Mouse (Mus musculus) CH12.LX (cell line): ENCODE data around the gene Acad12. TPM values are rescaled to one million over a fixed set of nuclear protein-coding genes. Genes with fewer than 3 reads are reported as not detected.

Experiments
- DNase-seq: peaks from one replicate; pipeline ENCODE4 v3.0.0-alpha.2; 2013; ENCODE audit errors: extremely low read depth
- H3K27ac ChIP-seq: 2 replicates; pipeline ENCODE4 v1.5.1; 2012; ENCODE audit warnings: low read depth, mild to moderate bottlenecking, control low read depth, moderate library complexity; ENCODE audit not compliant: insufficient read depth
- H3K27me3 ChIP-seq: replicated peaks from 2 replicates; pipeline ENCODE3; 2012; ENCODE audit warnings: inconsistent platforms
- H3K36me3 ChIP-seq, 2 experiments: replicated peaks in 1 of 2; 2 replicates each; pipeline versions ENCODE3 to v1.6.1; 2012; ENCODE audit warnings: inconsistent platforms in 1 of 2, low read length in 1 of 2, mild to moderate bottlenecking in 1 of 2, mixed read lengths in 1 of 2, moderate library complexity in 1 of 2; ENCODE audit not compliant: control insufficient read depth in 1 of 2, insufficient read depth in 1 of 2
- H3K4me1 ChIP-seq, 2 experiments: 2 replicates each; pipeline ENCODE4 v1.6.1; 2012; ENCODE audit warnings: inconsistent platforms in 1 of 2, moderate library complexity in 1 of 2; ENCODE audit not compliant: insufficient read depth in 2 of 2, control insufficient read depth in 1 of 2
- H3K4me2 ChIP-seq: 2 replicates; pipeline ENCODE4 v1.6.1; 2012; ENCODE audit warnings: low read depth, mild to moderate bottlenecking, control low read depth; ENCODE audit not compliant: poor library complexity, insufficient read depth, severe bottlenecking
- H3K4me3 ChIP-seq, 3 experiments: fragments of 150-350 bp in 1 of 3; sonication (generic) in 1 of 3; replicated peaks in 1 of 3; 2 replicates each; pipeline versions ENCODE3 to v1.5.1; 2011 to 2012; ENCODE audit warnings: low read depth in 2 of 3, low read length in 2 of 3, mild to moderate bottlenecking in 2 of 3, moderate library complexity in 2 of 3, control low read depth in 1 of 3, improper control_type of control experiment in 1 of 3, inconsistent platforms in 1 of 3, mixed read lengths in 1 of 3; ENCODE audit not compliant: poor library complexity in 1 of 3
- H3K79me2 ChIP-seq: replicated peaks from 2 replicates; pipeline ENCODE4 v1.6.1; 2012; ENCODE audit warnings: mild to moderate bottlenecking, moderate library complexity; ENCODE audit not compliant: control insufficient read depth, poor library complexity, insufficient read depth, severe bottlenecking; ENCODE audit errors: extremely low read depth
- H3K9ac ChIP-seq: 2 replicates; pipeline ENCODE4 v1.6.1; 2012; ENCODE audit warnings: low read depth, mild to moderate bottlenecking, control low read depth, moderate library complexity; ENCODE audit not compliant: insufficient read depth
- H3K9me3 ChIP-seq: replicated peaks from 2 replicates; pipeline ENCODE3; 2012; ENCODE audit warnings: low read length, inconsistent platforms, mixed read lengths
- BHLHE40 ChIP-seq: IDR thresholded peaks from 2 replicates; pipeline ENCODE4 v1.6.1; 2011; ENCODE audit warnings: mild to moderate bottlenecking, low read depth, low read length, improper control_type of control experiment
- CHD1 ChIP-seq: IDR thresholded peaks from 2 replicates; pipeline ENCODE4 v1.6.1; 2012; ENCODE audit warnings: low read depth, low read length, improper control_type of control experiment, inconsistent platforms
- CHD2 ChIP-seq: IDR thresholded peaks from 2 replicates; pipeline ENCODE4 v1.6.1; 2011; ENCODE audit warnings: low read length, improper control_type of control experiment
- E2F4 ChIP-seq: IDR thresholded peaks from 2 replicates; pipeline ENCODE4 v1.6.1; 2011; ENCODE audit warnings: low read depth, low read length, improper control_type of control experiment; ENCODE audit not compliant: insufficient replicate concordance
- ELF1 ChIP-seq: IDR thresholded peaks from 2 replicates; pipeline ENCODE4 v1.6.1; 2014; ENCODE audit warnings: low read depth, mild to moderate bottlenecking, inconsistent platforms, low read length, improper control_type of control experiment
- EP300 ChIP-seq: IDR thresholded peaks from 2 replicates; pipeline ENCODE4 v1.6.1; 2011; ENCODE audit warnings: low read length, improper control_type of control experiment
- ETS1 ChIP-seq: conservative IDR thresholded peaks from 2 replicates; pipeline ENCODE4 v1.6.1; 2012; ENCODE audit warnings: low read depth, mild to moderate bottlenecking, inconsistent platforms, low read length, improper control_type of control experiment, moderate library complexity
- HCFC1 ChIP-seq: IDR thresholded peaks from 2 replicates; pipeline ENCODE4 v1.6.1; 2012; ENCODE audit warnings: low read depth, mild to moderate bottlenecking, inconsistent platforms, low read length, improper control_type of control experiment
- JUND ChIP-seq: conservative IDR thresholded peaks from 2 replicates; pipeline ENCODE4 v1.6.1; 2011; ENCODE audit warnings: low read depth, low read length, improper control_type of control experiment
- KAT2A ChIP-seq: IDR thresholded peaks from 2 replicates; pipeline ENCODE4 v1.6.1; 2012; ENCODE audit warnings: low read length, improper control_type of control experiment, inconsistent platforms; ENCODE audit not compliant: insufficient replicate concordance
- MAFK ChIP-seq: IDR thresholded peaks from 2 replicates; pipeline ENCODE4 v1.6.1; 2011; ENCODE audit warnings: low read length, improper control_type of control experiment; ENCODE audit not compliant: insufficient replicate concordance
- MAX ChIP-seq: IDR thresholded peaks from 2 replicates; pipeline ENCODE4 v1.6.1; 2011; ENCODE audit warnings: low read length, improper control_type of control experiment
- MAZ ChIP-seq: IDR thresholded peaks from 2 replicates; pipeline ENCODE4 v1.6.1; 2012; ENCODE audit warnings: low read depth, mild to moderate bottlenecking, inconsistent platforms, low read length, improper control_type of control experiment, moderate library complexity
- MXI1 ChIP-seq: IDR thresholded peaks from 2 replicates; pipeline ENCODE4 v1.6.1; 2011; ENCODE audit warnings: mild to moderate bottlenecking, low read depth, low read length, improper control_type of control experiment
- MYC ChIP-seq: IDR thresholded peaks from 2 replicates; pipeline ENCODE4 v1.6.1; 2011; ENCODE audit warnings: low read depth, mild to moderate bottlenecking, improper control_type of control experiment, low read length
- NELFE ChIP-seq: IDR thresholded peaks from 2 replicates; pipeline ENCODE4 v1.6.1; 2011; ENCODE audit warnings: low read depth, low read length, improper control_type of control experiment
- PAX5 ChIP-seq: IDR thresholded peaks from 2 replicates; pipeline ENCODE4 v1.6.1; 2012; ENCODE audit warnings: low read length, inconsistent platforms, mixed read lengths
- POLR2A ChIP-seq: IDR thresholded peaks from 2 replicates; pipeline ENCODE4 v1.6.1; 2011; ENCODE audit warnings: low read depth, mild to moderate bottlenecking, improper control_type of control experiment, low read length
- POLR2AphosphoS2 ChIP-seq: IDR thresholded peaks from 2 replicates; pipeline ENCODE4 v1.6.1; 2011; ENCODE audit warnings: low read depth, low read length, improper control_type of control experiment
- SMC3 ChIP-seq: IDR thresholded peaks from 2 replicates; pipeline ENCODE4 v1.6.1; 2011; ENCODE audit warnings: low read depth, low read length, improper control_type of control experiment
- TBP ChIP-seq: conservative IDR thresholded peaks from 2 replicates; pipeline ENCODE4 v1.6.1; 2011; ENCODE audit warnings: low read depth, low read length, improper control_type of control experiment
- TCF12 ChIP-seq: IDR thresholded peaks from 2 replicates; pipeline ENCODE4 v1.6.1; 2014; ENCODE audit warnings: low read depth, mild to moderate bottlenecking, inconsistent platforms, low read length, improper control_type of control experiment
- USF2 ChIP-seq: conservative IDR thresholded peaks from 2 replicates; pipeline ENCODE4 v1.6.1; 2011; ENCODE audit warnings: low read depth, low read length, improper control_type of control experiment
- ZC3H11A ChIP-seq: IDR thresholded peaks from 2 replicates; pipeline ENCODE4 v1.6.1; 2012; ENCODE audit warnings: low read depth, mild to moderate bottlenecking, inconsistent platforms, low read length, improper control_type of control experiment
- ZKSCAN1 ChIP-seq: IDR thresholded peaks from 2 replicates; pipeline ENCODE4 v1.6.1; 2012; ENCODE audit warnings: low read depth, inconsistent platforms, low read length, improper control_type of control experiment, borderline replicate concordance
- ZNF384 ChIP-seq: IDR thresholded peaks from 2 replicates; pipeline ENCODE4 v1.6.1; 2012; ENCODE audit warnings: low read depth, low read length, improper control_type of control experiment, inconsistent platforms
- dilution Hi-C: fragments of 300-500 bp; cut with MboI; formaldehyde crosslinking; loops from 2 replicates; pipeline ENCODE4 v1.14.3; 2020; ENCODE audit warnings: low sequenced_read_pairs; ENCODE audit not compliant: extremely low pct_unique_long_range_greater_than_20kb, extremely low pct_ligation_motif_present
- in situ Hi-C: fragments of 300-500 bp; cut with MboI; formaldehyde crosslinking; loops from 3 replicates; pipeline ENCODE4 v1.14.3; 2019; ENCODE audit warnings: low sequenced_read_pairs, low pct_ligation_motif_present, low pct_unique_long_range_greater_than_20kb, mixed read lengths
- polyA plus RNA-seq: library from polyadenylated mRNA; unstranded; fragments of >175 nt; gene quantifications from 2 replicates; pipeline ENCODE4 v1.2.1, GENCODE M21; 2012; ENCODE audit warnings: low read depth; ENCODE audit not compliant: insufficient read length
- total RNA-seq, 2 experiments: library from RNA; depleted of rRNA; stranded (reverse); fragments of 300-350 nt in 1 of 2; fragments of >200 nt in 1 of 2; gene quantifications; 2 replicates each; pipeline ENCODE4 v1.2.3; 2012 to 2014

The Acad12 gene
- total and polyA plus RNA-seq, 3 experiments, result 1.9 to 4.1 (median 2.3) TPM

- Histone ChIP-seq H3K27me3 (no peaks in the 10 kb centered on the region), H3K4me3 (no peak overlapping the region), H3K4me1 (peaks cover 2 to 24% of the 10 kb centered on the region in 2 experiments; a peak in 3 of 4 replicates), H3K9ac (no peak overlapping the region), H3K9me3 (no peaks in the 10 kb centered on the region), H3K36me3 (no peaks in the 10 kb centered on the region), H3K4me2 (no peak overlapping the region), H3K79me2 (no peaks in the 10 kb centered on the region), H3K27ac (no peak overlapping the region)
- in situ Hi-C loops (no loop called here), dilution Hi-C loops (no loop called here)
- DNase-seq, result no peak
- TF ChIP-seq BHLHE40 (no peak), EP300 (no peak), PAX5 (no peak), MAFK (no peak), TBP (no peak), MAZ (no peak), MXI1 (no peak), USF2 (no peak), MYC (no peak), ZC3H11A (no peak), KAT2A (no peak), SMC3 (no peak), ZKSCAN1 (no peak), ELF1 (no peak), JUND (no peak), TCF12 (no peak), POLR2AphosphoS2 (no peak), CHD1 (no peak)
These were observed 20.7 kb downstream of the Acad12 start for GRCm38 (mm10) chr5:121597991-121598537.

- H3K27me3 ChIP-seq, result no peaks in the 10 kb centered on the region
- H3K4me2 ChIP-seq, result no peak overlapping the region
- no peaks in the 10 kb centered on the region for H3K9me3 ChIP-seq
- no peaks in the 10 kb centered on the region for H3K79me2 ChIP-seq
- H3K4me3 ChIP-seq, result no peak overlapping the region
- H3K4me1 ChIP-seq, result peaks cover 2 to 30% of the 10 kb centered on the region in 2 experiments; a peak in 3 of 4 replicates
- in situ Hi-C loops (no loop called here), dilution Hi-C loops (no loop called here)
- no peak for DNase-seq
- no peak for TF ChIP-seq NELFE
- TF ChIP-seq MYC, result no peak
- TF ChIP-seq CHD2, result no peak
- no peak for TF ChIP-seq CHD1
- no peak for TF ChIP-seq E2F4
- TF ChIP-seq ZC3H11A, result no peak
- TF ChIP-seq MAX, result no peak
- TF ChIP-seq MAZ, result no peak
- no peak for TF ChIP-seq POLR2AphosphoS2
- TF ChIP-seq ETS1, result no peak
- no peak for TF ChIP-seq POLR2A
- TF ChIP-seq USF2, result no peak
- no peak for TF ChIP-seq HCFC1
- TF ChIP-seq MAFK, result no peak
- no peak for TF ChIP-seq ZNF384
- no peak overlapping the region for H3K9ac ChIP-seq
- H3K27ac ChIP-seq, result no peak overlapping the region
- H3K36me3 ChIP-seq, result no peaks in the 10 kb centered on the region
These were observed 21.4 kb downstream of the Acad12 start for GRCm38 (mm10) chr5:121597332-121597731.
